22 mouse cellular contexts compared by ENCODE assay signal in the genomic region with DNA sequence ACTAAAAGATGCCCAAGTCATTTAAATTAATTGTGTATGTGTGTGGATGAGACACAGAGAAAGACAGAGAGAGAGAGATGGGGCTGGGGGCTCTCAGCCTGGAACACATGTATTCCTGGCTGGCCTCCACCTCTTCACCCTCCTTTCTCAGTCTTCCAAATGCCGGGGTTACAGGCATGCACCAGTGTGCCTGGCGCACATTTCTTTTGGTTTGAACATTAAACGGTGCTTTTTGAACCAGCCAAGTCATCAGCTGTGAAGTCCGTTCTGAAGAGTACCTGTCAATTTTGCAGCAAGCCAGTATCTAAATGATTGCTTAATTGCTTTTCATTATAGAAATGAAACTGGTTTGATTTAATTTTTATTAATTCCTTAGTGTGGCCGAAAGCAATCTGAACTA. TPM values are rescaled to one million over a fixed set of nuclear protein-coding genes. Genes with fewer than 3 reads are reported as not detected.
DNase-seq lines count a peak whose midpoint lies in the region; ATAC-seq lines count a peak whose summit lies in the region.
"Had no signal": no experiment of that assay in that cellular context is flagged by ENCODE, and none has a peak within 500 bp of the region (broad histone marks: within the 10 kb centered on the region; RNA-seq: fewer than 3 reads in every experiment).

No protein-coding gene starts in this region.

- H3K4me1 ChIP-seq in kidney, embryonic 15.5 days: no peaks in the 10 kb centered on the region
- H3K4me1 ChIP-seq in neural tube, embryonic 13.5 days (replicated peaks): peaks cover 17% of the 10 kb centered on the region
- no peaks in the 10 kb centered on the region for H3K4me1 ChIP-seq in midbrain, embryonic 11.5 days (ENCODE audit: control insufficient read depth, insufficient read depth, low read length)
- peaks cover 5% of the 10 kb centered on the region; the same call in 1 of the 2 replicates for H3K4me1 ChIP-seq in intestine, embryonic 16.5 days (ENCODE audit: control insufficient read depth, insufficient read depth, low read length)

- WGBS in kidney, embryonic 15.5 days: 73% methylated on average over 5 of the region's 5 CpGs
- WGBS in neural tube, embryonic 13.5 days: 67% methylated on average over 5 of the region's 5 CpGs
- 94% methylated on average over 5 of the region's 5 CpGs for WGBS in midbrain, embryonic 11.5 days
- WGBS in intestine, embryonic 16.5 days: 76% methylated on average over 5 of the region's 5 CpGs

- DNase-seq in kidney, adult 18-20 months: peak; percentile 48
- DNase-seq in neural tube, embryonic 10.5 days (ENCODE audit: extremely low spot score, low spot score): no peak
- peak; percentile 57 for DNase-seq in kidney, postnatal 14 days
- no peak for DNase-seq in midbrain, embryonic 11.5 days (ENCODE audit: low spot score, missing footprints)
- DNase-seq: adrenal gland, adult 2 months; adrenal gland, postnatal 25 days; cerebellum, adult 11 months; cerebellum, adult 8-10 months; cerebellum, postnatal 25 days; gastrocnemius, postnatal 36 days; heart, adult 11 months; heart, postnatal 36 days had no signal

- no peak for ATAC-seq in kidney, embryonic 15.5 days (replicated peaks; ENCODE audit: low FRiP score)
- no peak for ATAC-seq in neural tube, embryonic 13.5 days (ENCODE audit: low read depth)
- no peak for ATAC-seq in midbrain, embryonic 11.5 days (ENCODE audit: low FRiP score)
- ATAC-seq in intestine, embryonic 16.5 days: no peak
- ATAC-seq: forebrain, embryonic 15.5 days had no signal

- no peak overlapping the region for H3K9ac ChIP-seq in kidney, embryonic 15.5 days
- no peak overlapping the region for H3K9ac ChIP-seq in neural tube, embryonic 13.5 days
- no peak overlapping the region for H3K9ac ChIP-seq in midbrain, embryonic 11.5 days (ENCODE audit: low read length)
- H3K9ac ChIP-seq in intestine, embryonic 16.5 days (ENCODE audit: low read depth, low read length): no peak overlapping the region
- H3K9ac ChIP-seq: embryonic facial prominence, embryonic 12.5 days; forebrain, embryonic 15.5 days; heart, embryonic 13.5 days had no signal

- H3K27ac ChIP-seq in kidney, embryonic 15.5 days: no peak overlapping the region
- H3K27ac ChIP-seq in neural tube, embryonic 13.5 days (replicated peaks): 0 out of 2 replicates have a peak overlapping the region, but pooled peaks have one; percentile 20
- no peak overlapping the region for H3K27ac ChIP-seq in midbrain, embryonic 11.5 days (ENCODE audit: low read depth, low read length)
- H3K27ac ChIP-seq in intestine, embryonic 16.5 days (ENCODE audit: low read length): no peak overlapping the region
- H3K27ac ChIP-seq: embryonic facial prominence, embryonic 12.5 days; forebrain, embryonic 15.5 days; heart, embryonic 13.5 days had no signal

- H3K4me3 ChIP-seq in kidney, embryonic 15.5 days (replicated peaks): no peak overlapping the region
- H3K4me3 ChIP-seq in neural tube, embryonic 13.5 days: no peak overlapping the region
- no peak overlapping the region for H3K4me3 ChIP-seq in midbrain, embryonic 11.5 days (ENCODE audit: low read depth, low read length)
- no peak overlapping the region for H3K4me3 ChIP-seq in intestine, embryonic 16.5 days (ENCODE audit: low read length)
- H3K4me3 ChIP-seq: embryonic facial prominence, embryonic 12.5 days; forebrain, embryonic 15.5 days; heart, embryonic 13.5 days had no signal

- H3K27me3 ChIP-seq in kidney, embryonic 15.5 days: no peaks in the 10 kb centered on the region
- H3K27me3 ChIP-seq in neural tube, embryonic 13.5 days: no peaks in the 10 kb centered on the region
- no peaks in the 10 kb centered on the region for H3K27me3 ChIP-seq in midbrain, embryonic 11.5 days (ENCODE audit: control insufficient read depth, insufficient read depth, low read length)
- H3K27me3 ChIP-seq in intestine, embryonic 16.5 days (replicated peaks; ENCODE audit: control insufficient read depth, insufficient read depth, low read length): no peaks in the 10 kb centered on the region
- H3K27me3 ChIP-seq: embryonic facial prominence, embryonic 12.5 days; forebrain, embryonic 15.5 days; heart, embryonic 13.5 days had no signal

- H3K36me3 ChIP-seq in kidney, embryonic 15.5 days: peaks cover 7% of the 10 kb centered on the region; the same call in 1 of the 2 replicates
- H3K36me3 ChIP-seq in neural tube, embryonic 13.5 days: no peaks in the 10 kb centered on the region
- H3K36me3 ChIP-seq in midbrain, embryonic 11.5 days (ENCODE audit: control insufficient read depth, insufficient read depth, low read length): no peaks in the 10 kb centered on the region
- no peaks in the 10 kb centered on the region for H3K36me3 ChIP-seq in intestine, embryonic 16.5 days (ENCODE audit: control insufficient read depth, insufficient read depth, low read length)
- H3K36me3 ChIP-seq: embryonic facial prominence, embryonic 12.5 days; forebrain, embryonic 15.5 days; heart, embryonic 13.5 days had no signal

- H3K9me3 ChIP-seq in kidney, embryonic 15.5 days (replicated peaks): no peaks in the 10 kb centered on the region
- H3K9me3 ChIP-seq in neural tube, embryonic 13.5 days: no peaks in the 10 kb centered on the region
- H3K9me3 ChIP-seq in midbrain, embryonic 11.5 days (ENCODE audit: control insufficient read depth, low read length): no peaks in the 10 kb centered on the region
- H3K9me3 ChIP-seq in intestine, embryonic 16.5 days (ENCODE audit: control insufficient read depth, low read length): no peaks in the 10 kb centered on the region
- H3K9me3 ChIP-seq: embryonic facial prominence, embryonic 12.5 days; forebrain, embryonic 15.5 days; heart, embryonic 13.5 days had no signal

- no peak overlapping the region for H3K4me2 ChIP-seq in kidney, embryonic 15.5 days
- H3K4me2 ChIP-seq in neural tube, embryonic 13.5 days: no peak overlapping the region
- H3K4me2 ChIP-seq in midbrain, embryonic 11.5 days: no peak overlapping the region
- no peak overlapping the region for H3K4me2 ChIP-seq in intestine, embryonic 16.5 days (ENCODE audit: low read depth, low read length)
- H3K4me2 ChIP-seq: embryonic facial prominence, embryonic 12.5 days; forebrain, embryonic 15.5 days; heart, embryonic 13.5 days had no signal

RNA-seq across cellular contexts. Expression of a gene that starts 22.4 kb away (rescaled TPM):
- 11.2 and 12.5 TPM in 2 replicates for polyA plus RNA-seq in kidney, embryonic 15.5 days (2015; fragmentation: Nextera tagmentation; extraction: Ambion mirVana)
- polyA plus RNA-seq in neural tube, embryonic 13.5 days (2015; fragmentation: Nextera tagmentation; extraction: Ambion mirVana): 14.9 and 17.3 TPM in 2 replicates
- 8.9 and 9.8 TPM in 2 replicates for polyA plus RNA-seq in midbrain, embryonic 11.5 days (2014; fragmentation: Nextera tagmentation; extraction: Ambion mirVana)
- 6.6 and 9.8 TPM in 2 replicates for polyA plus RNA-seq in intestine, embryonic 16.5 days (2015; fragmentation: Nextera tagmentation; extraction: Ambion mirVana)

RNA-seq across cellular contexts. Expression of a gene that starts 52.0 kb away (rescaled TPM):
- not detected in 2 replicates for polyA plus RNA-seq in kidney, embryonic 15.5 days (2015; fragmentation: Nextera tagmentation; extraction: Ambion mirVana)
- polyA plus RNA-seq in neural tube, embryonic 13.5 days (2015; fragmentation: Nextera tagmentation; extraction: Ambion mirVana): not detected in 2 replicates
- not detected in 2 replicates for polyA plus RNA-seq in midbrain, embryonic 11.5 days (2014; fragmentation: Nextera tagmentation; extraction: Ambion mirVana)
- not detected in 2 replicates for polyA plus RNA-seq in intestine, embryonic 16.5 days (2015; fragmentation: Nextera tagmentation; extraction: Ambion mirVana)
- polyA plus RNA-seq: adrenal gland, adult 2 months; cortical plate, adult 2 months; embryonic facial prominence, embryonic 12.5 days; forebrain, embryonic 11.5 days; forebrain, embryonic 15.5 days; heart, embryonic 13.5 days; heart, postnatal 0 days; hindbrain, embryonic 11.5 days had no signal

Comparison
In these comparisons a context has a peak if more than half of its experiments do, and no peak if none do; other contexts are left out.
1. DNase-seq: peak in kidney, adult 18-20 months (single experiment) and kidney, postnatal 14 days (single experiment); none in neural tube, embryonic 10.5 days (single experiment) and midbrain, embryonic 11.5 days (single experiment).